Mouse (Mus musculus) spleen, postnatal 4 days (tissue): Measurements from ENCODE around the gene Adgrd1.

Experiments used
- DNase-seq, 2 experiments: peaks; one replicate each; pipeline ENCODE4 v3.0.0; 2022; ENCODE audit warnings: low spot score in 2 of 2

Adgrd1 gene

GRCm38 (mm10) chr5:129096511-129096910 lies at the start of gene Adgrd1:
TSS of gene Adgrd1 (plus strand) at chr5:129096750.
- DNase-seq = no peak

GRCm38 (mm10) chr5:129049372-129049771 lies 47.2 kb upstream of the Adgrd1 start:
- DNase-seq = no peak

- no peak for DNase-seq
These were observed 44.6 kb upstream of the Adgrd1 start for GRCm38 (mm10) chr5:129051910-129052309.

- no peak for DNase-seq
These were observed 43.8 kb upstream of the Adgrd1 start for GRCm38 (mm10) chr5:129052636-129053355.

GRCm38 (mm10) chr5:129054675-129055284 lies 41.8 kb upstream of the Adgrd1 start:
- DNase-seq = no peak

- DNase-seq = no peak
These were observed 37.4 kb upstream of the Adgrd1 start for GRCm38 (mm10) chr5:129059116-129059515.

GRCm38 (mm10) chr5:129061579-129061978 lies 35.0 kb upstream of the Adgrd1 start:
- peak in 1 of 2 experiments; percentile 23 for DNase-seq

- DNase-seq = peak; percentile 66 to 91
These were observed 33.3 kb upstream of the Adgrd1 start for GRCm38 (mm10) chr5:129063037-129063791.

GRCm38 (mm10) chr5:129063792-129064087 lies 32.8 kb upstream of the Adgrd1 start:
- DNase-seq = no peak

GRCm38 (mm10) chr5:129064186-129064585 lies 32.4 kb upstream of the Adgrd1 start:
- no peak for DNase-seq

- no peak for DNase-seq
These were observed 31.2 kb upstream of the Adgrd1 start for GRCm38 (mm10) chr5:129065301-129065700.

GRCm38 (mm10) chr5:129065946-129066345 lies 30.6 kb upstream of the Adgrd1 start:
- no peak for DNase-seq

- DNase-seq = no peak
These were observed 29.9 kb upstream of the Adgrd1 start for GRCm38 (mm10) chr5:129066541-129067230.

- no peak for DNase-seq
These were observed 29.2 kb upstream of the Adgrd1 start for GRCm38 (mm10) chr5:129067231-129067834.

- no peak for DNase-seq
These were observed 24.7 kb upstream of the Adgrd1 start for GRCm38 (mm10) chr5:129071761-129072280.

GRCm38 (mm10) chr5:129073404-129073803 lies 23.1 kb upstream of the Adgrd1 start:
- no peak for DNase-seq

- no peak for DNase-seq
These were observed 20.5 kb upstream of the Adgrd1 start for GRCm38 (mm10) chr5:129076098-129076497.

GRCm38 (mm10) chr5:129077240-129077639 lies 19.3 kb upstream of the Adgrd1 start:
- no peak for DNase-seq

GRCm38 (mm10) chr5:129081521-129081920 lies 15.0 kb upstream of the Adgrd1 start:
- DNase-seq = no peak

GRCm38 (mm10) chr5:129085153-129085552 lies 11.4 kb upstream of the Adgrd1 start:
- DNase-seq = no peak

GRCm38 (mm10) chr5:129092345-129093065 lies 4.0 kb upstream of the Adgrd1 start:
- DNase-seq = no peak
